Mouse (Mus musculus): ENCODE data around the gene Atp6v1d.

DNA sequence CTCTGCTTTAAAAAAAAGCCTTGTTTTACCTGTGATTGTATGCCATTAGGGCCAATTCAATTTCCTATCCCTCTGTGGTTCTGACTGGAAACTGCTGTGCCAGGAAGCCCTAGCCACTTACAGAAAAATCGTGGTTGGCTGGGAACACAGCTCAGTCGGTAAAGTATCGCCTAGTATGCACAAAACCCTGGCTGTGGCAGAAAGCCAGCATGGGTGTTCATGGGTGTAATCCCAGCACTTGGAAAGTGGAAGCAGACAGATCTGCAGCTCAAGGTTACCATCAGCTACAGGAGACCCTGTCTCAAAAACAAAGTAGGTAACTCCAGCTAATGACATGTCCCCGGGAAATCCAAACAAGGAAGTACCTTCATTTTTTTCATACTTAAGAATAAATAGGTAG, 21.5 kb downstream of the Atp6v1d start:
- TF ChIP-seq CTCF (IDR thresholded peaks at IDR 0.05; ENCODE audit: extremely low read depth, insufficient read depth, insufficient read length, insufficient replicate concordance) (no peak), POLR2A (IDR thresholded peaks at IDR 0.05; ENCODE audit: low read depth, low read length) (no peak)

All from spleen, adult 2 months (tissue).